Mouse (Mus musculus) MEL (cell line): ENCODE data around the gene Myh9.

Source experiments
- CTCF ChIP-seq, 3 experiments: IDR thresholded peaks in 2 of 3; conservative IDR thresholded peaks in 1 of 3; 2 replicates each; pipeline ENCODE4 v1.5.1; 2011 to 2012; ENCODE audit warnings: low read length in 3 of 3, low read depth in 2 of 3, mild to moderate bottlenecking in 2 of 3, improper control_type of control experiment in 1 of 3, inconsistent platforms in 1 of 3, mixed read lengths in 1 of 3, moderate library complexity in 1 of 3; ENCODE audit not compliant: control insufficient read depth in 1 of 3, insufficient read depth in 1 of 3, poor library complexity in 1 of 3, severe bottlenecking in 1 of 3
- MAFK ChIP-seq: IDR thresholded peaks from 2 replicates; pipeline ENCODE4 v1.6.1; 2011; ENCODE audit warnings: low read depth, mild to moderate bottlenecking, low read length, improper control_type of control experiment, borderline replicate concordance
- POLR2A ChIP-seq, 2 experiments: IDR thresholded peaks; 2 replicates each; pipeline ENCODE4 v1.6.1; 2011 to 2012; ENCODE audit warnings: low read length in 2 of 2, mild to moderate bottlenecking in 2 of 2, control low read depth in 1 of 2, improper control_type of control experiment in 1 of 2, low read depth in 1 of 2, moderate library complexity in 1 of 2; ENCODE audit not compliant: control insufficient read depth in 1 of 2, insufficient read depth in 1 of 2, poor library complexity in 1 of 2
- TAL1 ChIP-seq: IDR thresholded peaks from 2 replicates; pipeline ENCODE4 v1.6.1; 2012; ENCODE audit warnings: mild to moderate bottlenecking, inconsistent platforms, low read length, moderate library complexity, mixed read lengths
- TCF12 ChIP-seq: IDR thresholded peaks from 2 replicates; pipeline ENCODE4 v1.6.1; 2014; ENCODE audit warnings: low read depth, mild to moderate bottlenecking, inconsistent platforms, low read length, improper control_type of control experiment, moderate library complexity

DNA sequence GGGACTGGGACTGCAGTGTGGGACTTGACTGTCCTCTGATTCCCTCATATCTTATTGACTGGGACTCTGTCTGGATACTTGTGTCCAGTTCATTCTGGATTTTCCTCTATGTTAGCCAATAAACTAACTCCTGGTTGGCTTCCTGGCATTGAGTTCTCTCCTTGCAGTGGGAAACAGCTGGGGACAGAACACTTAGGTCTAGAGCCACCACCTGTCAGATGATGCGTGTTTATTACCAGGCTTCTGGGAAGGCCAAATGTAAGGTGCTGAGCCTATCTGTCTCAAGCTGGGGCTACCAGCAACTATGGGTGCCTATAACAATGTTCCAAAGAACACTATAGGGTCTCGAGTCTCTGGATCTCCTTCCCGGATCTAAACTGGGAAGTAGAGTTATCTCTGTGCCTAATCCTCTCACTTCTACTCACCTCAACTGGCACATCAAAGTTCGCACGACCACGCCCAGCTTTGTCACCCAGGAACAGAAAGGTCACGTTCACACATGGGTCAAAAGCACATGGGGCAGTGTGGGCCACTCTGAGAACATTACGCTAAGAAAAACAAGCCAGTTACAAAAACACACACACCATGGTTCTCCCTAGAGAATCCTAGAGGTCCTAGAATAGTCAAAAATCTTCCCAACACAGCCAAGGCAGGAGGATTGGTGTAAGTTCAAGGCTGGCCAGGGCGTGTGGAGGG, 22.2 kb upstream of the Myh9 start:
- no peak for TF ChIP-seq POLR2A (IDR thresholded peaks at IDR 0.05; ENCODE audit: control insufficient read depth in 1 of 2, insufficient read depth in 1 of 2, low read depth in 1 of 2, low read length in 2 of 2, poor library complexity in 1 of 2)
- no peak for TF ChIP-seq TAL1
- TF ChIP-seq MAFK: no peak
- no peak for TF ChIP-seq TCF12
- no peak for TF ChIP-seq CTCF (IDR thresholded peaks at IDR 0.05 in 2 of 3, conservative IDR thresholded peaks at IDR 0.05 in 1 of 3; ENCODE audit: control insufficient read depth in 1 of 3, insufficient read depth in 1 of 3, low read depth in 2 of 3, low read length in 3 of 3, poor library complexity in 1 of 3, severe bottlenecking in 1 of 3)
